8 mouse cellular contexts compared by ENCODE assay signal in the genomic region with DNA sequence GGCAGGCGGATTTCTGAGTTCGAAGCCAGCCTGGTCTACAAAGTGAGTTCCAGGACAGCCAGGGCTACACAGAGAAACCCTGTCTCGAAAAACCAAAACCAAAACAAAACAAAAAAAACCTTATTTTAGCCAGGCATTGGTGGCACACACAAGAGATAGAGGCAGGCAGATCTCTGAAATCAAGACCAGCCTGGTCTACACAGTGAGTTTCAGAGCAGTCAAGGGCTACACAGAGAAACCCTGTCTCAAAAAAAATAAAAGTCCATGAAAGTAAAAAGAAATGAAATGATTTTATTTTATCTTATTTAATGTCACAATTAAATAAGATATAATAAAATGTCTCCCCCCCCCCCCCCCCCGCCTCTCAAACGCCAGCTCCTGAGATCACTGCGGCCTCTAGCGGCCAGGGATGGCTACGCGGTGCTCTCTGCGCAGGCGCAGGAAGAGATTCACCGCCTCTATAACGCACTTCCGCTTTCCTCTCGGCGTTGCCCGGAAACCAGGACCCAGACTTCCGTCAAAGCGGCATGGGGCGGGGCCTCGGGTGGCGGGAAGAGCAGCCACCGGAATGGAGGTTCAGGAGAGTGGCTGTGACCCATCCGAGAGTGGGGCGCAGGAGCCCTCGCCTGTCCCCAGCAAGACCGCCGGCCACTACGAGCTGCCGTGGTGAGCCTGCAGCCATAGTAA. TPM values are rescaled to one million over a fixed set of nuclear protein-coding genes. Genes with fewer than 3 reads are reported as not detected.
DNase-seq lines count a peak whose midpoint lies in the region; ATAC-seq lines count a peak whose summit lies in the region.

No protein-coding gene starts in this region.

- H3K27ac ChIP-seq in hindbrain, embryonic 13.5 days: peak overlapping the region; percentile 48; the same call in 1 of the 2 replicates

- peak overlapping the region; percentile 93 for H3K4me3 ChIP-seq in hindbrain, embryonic 13.5 days

- H3K36me3 ChIP-seq in hindbrain, embryonic 13.5 days: peaks cover 10% of the 10 kb centered on the region

- WGBS in hindbrain, embryonic 13.5 days: 8% methylated on average over 30 of the region's 30 CpGs

- peak; percentile 96 for DNase-seq in Muller cell, postnatal 12 days (ENCODE audit: inconsistent ontology term)
- peak; percentile 96 for DNase-seq in cerebellum, adult 9-11 months
- DNase-seq in frontal cortex, postnatal 10 days (ENCODE audit: low spot score in 2 of 2): peak; percentile 92 to 96
- DNase-seq in layer of hippocampus, postnatal 25 days (ENCODE audit: extremely low spot score in 1 of 2, low spot score in 1 of 2): peak; percentile 85 to 98
- peak; percentile 97 for DNase-seq in lung, postnatal 25 days (ENCODE audit: low spot score)
- DNase-seq in retina, embryonic 14.5 days (ENCODE audit: low spot score): peak; percentile 98
- DNase-seq in thymus, postnatal 4 days: peak; percentile 98

- H3K4me1 ChIP-seq in hindbrain, embryonic 13.5 days (replicated peaks): peaks cover 14% of the 10 kb centered on the region

- H3K4me2 ChIP-seq in hindbrain, embryonic 13.5 days: peak overlapping the region; percentile 87

- ATAC-seq in hindbrain, embryonic 13.5 days (ENCODE audit: low FRiP score): peak; percentile 93

- no peaks in the 10 kb centered on the region for H3K9me3 ChIP-seq in hindbrain, embryonic 13.5 days

- H3K9ac ChIP-seq in hindbrain, embryonic 13.5 days: peak overlapping the region; percentile 92

- H3K27me3 ChIP-seq in hindbrain, embryonic 13.5 days: no peaks in the 10 kb centered on the region

RNA-seq across cellular contexts. Expression of gene Rfc2, which starts 1.2 kb away (rescaled TPM):
- 192 and 194 TPM in 2 replicates for polyA plus RNA-seq in hindbrain, embryonic 13.5 days (2015; fragmentation: Nextera tagmentation; extraction: Ambion mirVana)
- 10 to 100 TPM; 57.0 to 57.5 TPM for total RNA-seq in layer of hippocampus, postnatal 25 days (2021)

RNA-seq across cellular contexts. Expression of gene Syna, which starts 22.4 kb away (rescaled TPM):
- 0.42 and 0.43 TPM in 2 replicates for polyA plus RNA-seq in hindbrain, embryonic 13.5 days (2015; fragmentation: Nextera tagmentation; extraction: Ambion mirVana)
- 1 to 10 TPM; 5.1 to 6.7 TPM for total RNA-seq in layer of hippocampus, postnatal 25 days (2021)

RNA-seq across cellular contexts. Expression of gene Clip2, which starts 30.1 kb away (rescaled TPM):
- 14.4 and 15.1 TPM in 2 replicates for polyA plus RNA-seq in hindbrain, embryonic 13.5 days (2015; fragmentation: Nextera tagmentation; extraction: Ambion mirVana)
- total RNA-seq in layer of hippocampus, postnatal 25 days (2021): 100 to 1,000 TPM in 1 of 2 experiments, 10 to 100 TPM in 1; 99.8 to 101 TPM

RNA-seq across cellular contexts. Expression of gene Lat2, which starts 32.5 kb away (rescaled TPM):
- polyA plus RNA-seq in hindbrain, embryonic 13.5 days (2015; fragmentation: Nextera tagmentation; extraction: Ambion mirVana): 5.7 and 6.0 TPM in 2 replicates
- total RNA-seq in layer of hippocampus, postnatal 25 days (2021): 1 to 10 TPM; 2.5 to 2.6 TPM

RNA-seq across cellular contexts. Expression of gene Eif4h, which starts 56.9 kb away (rescaled TPM):
- 336 and 347 TPM in 2 replicates for polyA plus RNA-seq in hindbrain, embryonic 13.5 days (2015; fragmentation: Nextera tagmentation; extraction: Ambion mirVana)
- 100 to 1,000 TPM; 322 to 331 TPM for total RNA-seq in layer of hippocampus, postnatal 25 days (2021)

Comparison
In these comparisons a context has a peak if more than half of its experiments do, and no peak if none do; other contexts are left out.
1. Peak in every context shown above with its lines: DNase-seq, ATAC-seq, H3K4me3 ChIP-seq and H3K27ac ChIP-seq.